Mouse (Mus musculus): Measurements from ENCODE around the gene Gtpbp3.

DNA sequence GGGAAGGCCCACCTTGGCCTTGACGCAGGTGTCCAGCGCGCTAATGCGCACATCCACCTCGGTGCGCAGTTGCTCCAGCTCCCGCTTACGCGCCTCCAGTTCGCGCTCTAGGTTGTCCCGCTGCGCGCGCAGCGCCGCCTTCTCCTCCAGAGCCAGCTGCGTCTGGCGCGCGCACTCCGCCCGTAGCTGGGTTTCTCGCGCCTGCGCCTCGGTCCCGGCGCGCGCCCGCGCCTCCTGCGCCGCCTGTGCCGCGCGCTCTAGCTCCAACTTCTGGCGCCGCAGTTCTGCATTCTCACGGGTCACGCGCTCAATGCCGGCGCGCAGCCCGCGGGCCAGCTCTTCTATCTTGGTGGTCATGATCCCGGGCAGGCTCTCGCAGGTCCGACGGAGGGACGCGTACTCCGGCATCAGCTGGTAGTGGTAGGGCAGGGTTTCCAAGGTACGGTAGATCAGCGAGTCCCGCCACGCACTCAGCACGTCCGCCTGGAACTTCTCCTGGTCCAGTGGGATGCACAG is 19.7 kb downstream of the Gtpbp3 start:
- TF ChIP-seq CTCF (IDR thresholded peaks at IDR 0.05; ENCODE audit: extremely low read depth, insufficient read depth, low read length) = no peak
- peak; percentile 65; the same call in 1 of the 2 replicates for TF ChIP-seq POLR2A (IDR thresholded peaks at IDR 0.05; ENCODE audit: extremely low read depth, insufficient read depth, low read length)

Data from cortical plate, adult 2 months (tissue).